Mouse (Mus musculus) erythroblast, embryonic 14.5 days (primary cell): ENCODE results near the gene Klhl30.

ENCODE experiments used
- GATA1 ChIP-seq: IDR thresholded peaks from 2 replicates; pipeline ENCODE4 v1.6.1; 2012; ENCODE audit warnings: low read length, inconsistent platforms, mixed read lengths
- TAL1 ChIP-seq: IDR thresholded peaks from 3 replicates; pipeline ENCODE4 v1.6.1; 2012; ENCODE audit warnings: low read length, inconsistent platforms, mixed read lengths

DNA sequence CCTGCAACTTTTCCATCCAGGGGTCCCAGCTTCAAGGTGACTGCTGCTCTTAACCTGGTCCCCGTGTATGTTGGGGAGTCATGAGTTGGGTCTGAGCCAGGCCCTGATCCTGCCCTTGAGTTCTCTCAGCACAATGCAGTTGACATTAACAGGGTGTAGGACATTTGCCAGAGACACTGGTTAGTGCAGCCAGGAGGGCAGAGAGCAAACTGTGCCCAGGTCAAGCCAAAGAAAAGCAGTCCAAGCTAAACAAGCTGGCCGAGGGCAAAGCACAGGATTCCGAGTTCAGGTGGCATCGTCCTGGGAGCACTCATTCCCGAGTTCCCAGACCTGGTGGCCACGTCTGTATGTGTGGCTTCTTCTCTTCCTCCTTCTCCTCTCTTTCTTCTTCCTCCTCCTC lies 33.2 kb upstream of the Klhl30 start:
- TF ChIP-seq GATA1 (no peak), TAL1 (no peak)
